Mouse (Mus musculus): ENCODE measurements around the gene Prox1. TPM values are rescaled to one million over a fixed set of nuclear protein-coding genes. Genes with fewer than 3 reads are reported as not detected.

The Prox1 gene
- polyA plus RNA-seq, 1 experiment from 2014 or later: 3.7 TPM

DNA sequence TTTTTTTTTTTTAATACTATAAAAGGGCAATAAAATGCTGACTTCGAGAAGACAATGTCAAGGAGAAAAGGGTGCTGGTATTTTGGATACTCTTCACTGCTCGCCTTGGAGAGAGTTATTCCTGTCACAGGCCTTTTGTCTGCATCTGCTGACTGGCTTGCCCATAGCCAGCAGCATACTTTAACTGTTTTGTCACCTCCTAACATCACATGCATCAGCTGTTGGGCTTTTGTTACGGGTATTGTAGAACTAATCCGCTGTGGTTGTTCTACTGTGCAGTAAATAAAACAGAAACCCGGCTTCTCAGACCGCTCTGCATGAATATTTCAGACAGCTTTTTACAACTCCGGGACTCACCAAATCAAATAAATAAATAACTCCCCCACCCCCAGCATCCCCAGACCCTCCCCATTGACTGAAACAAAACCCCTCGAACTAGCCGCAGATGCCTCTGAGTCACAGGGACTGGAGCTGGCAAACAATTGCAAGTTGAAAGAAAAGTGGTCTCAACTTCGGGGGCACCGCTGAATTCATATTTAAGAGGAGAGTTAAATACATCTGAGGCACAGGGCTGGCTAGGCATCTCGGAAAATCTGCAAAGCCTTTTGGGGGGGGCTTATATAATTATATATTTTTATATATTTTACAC lies 41.7 kb downstream of the Prox1 start:
- DNase-seq (ENCODE audit: low spot score): no peak
- H3K36me3 ChIP-seq (ENCODE audit: control insufficient read depth, insufficient read depth, low read length): no peaks in the 10 kb centered on the region
- H3K9ac ChIP-seq (ENCODE audit: low read length): no peak overlapping the region
- H3K4me3 ChIP-seq (ENCODE audit: low read depth, low read length): no peak overlapping the region
- ATAC-seq (replicated peaks; ENCODE audit: low FRiP score, low TSS enrichment, low read depth): no peak; the same call in 1 of the 2 replicates
- H3K9me3 ChIP-seq (ENCODE audit: control insufficient read depth, low read length): no peaks in the 10 kb centered on the region
- peaks cover 13% of the 10 kb centered on the region; the same call in 1 of the 2 replicates for H3K4me1 ChIP-seq (replicated peaks; ENCODE audit: control insufficient read depth, insufficient read depth, low read length)
- H3K4me2 ChIP-seq (ENCODE audit: low read length): no peak overlapping the region
- 38% methylated on average over 12 of the region's 12 CpGs for WGBS
- no peak overlapping the region for H3K27ac ChIP-seq (ENCODE audit: low read depth)
- no peaks in the 10 kb centered on the region for H3K27me3 ChIP-seq (replicated peaks; ENCODE audit: control insufficient read depth, insufficient read depth, low read length)

DNA sequence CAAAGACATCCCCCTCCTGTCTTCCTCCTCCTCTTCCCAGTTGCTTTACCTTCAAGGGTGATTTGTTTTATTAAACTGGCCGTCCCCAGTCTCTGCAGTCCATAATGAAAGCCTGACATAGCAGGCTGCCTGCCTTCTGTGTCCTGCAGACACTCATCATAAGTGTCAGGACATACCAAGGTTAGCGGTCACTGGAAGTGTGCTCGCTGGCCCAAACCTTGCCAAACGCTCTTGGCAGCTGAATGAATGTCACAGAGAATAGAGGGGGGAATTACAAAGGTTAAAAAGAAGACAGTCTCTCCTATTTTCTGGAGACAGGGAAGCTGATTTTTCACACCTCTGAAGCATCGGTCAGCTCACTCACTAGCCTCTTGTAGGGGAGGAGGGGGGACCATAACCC lies 42.6 kb downstream of the Prox1 start:
- H3K36me3 ChIP-seq (ENCODE audit: control insufficient read depth, insufficient read depth, low read length): no peaks in the 10 kb centered on the region; the same call in 1 of the 2 replicates
- no peak overlapping the region for H3K4me2 ChIP-seq (ENCODE audit: low read length)
- no peak overlapping the region for H3K4me3 ChIP-seq (ENCODE audit: low read depth, low read length)
- no peaks in the 10 kb centered on the region for H3K9me3 ChIP-seq (ENCODE audit: control insufficient read depth, low read length)
- ATAC-seq (replicated peaks; ENCODE audit: low FRiP score, low TSS enrichment, low read depth): no peak
- H3K4me1 ChIP-seq (replicated peaks; ENCODE audit: control insufficient read depth, insufficient read depth, low read length): peaks cover 13% of the 10 kb centered on the region; the same call in 1 of the 2 replicates
- no peak for DNase-seq (ENCODE audit: low spot score)
- H3K27me3 ChIP-seq (replicated peaks; ENCODE audit: control insufficient read depth, insufficient read depth, low read length): no peaks in the 10 kb centered on the region
- 37% methylated on average over 5 of the region's 5 CpGs for WGBS
- no peak overlapping the region for H3K27ac ChIP-seq (ENCODE audit: low read depth)
- H3K9ac ChIP-seq (ENCODE audit: low read length): no peak overlapping the region

DNA sequence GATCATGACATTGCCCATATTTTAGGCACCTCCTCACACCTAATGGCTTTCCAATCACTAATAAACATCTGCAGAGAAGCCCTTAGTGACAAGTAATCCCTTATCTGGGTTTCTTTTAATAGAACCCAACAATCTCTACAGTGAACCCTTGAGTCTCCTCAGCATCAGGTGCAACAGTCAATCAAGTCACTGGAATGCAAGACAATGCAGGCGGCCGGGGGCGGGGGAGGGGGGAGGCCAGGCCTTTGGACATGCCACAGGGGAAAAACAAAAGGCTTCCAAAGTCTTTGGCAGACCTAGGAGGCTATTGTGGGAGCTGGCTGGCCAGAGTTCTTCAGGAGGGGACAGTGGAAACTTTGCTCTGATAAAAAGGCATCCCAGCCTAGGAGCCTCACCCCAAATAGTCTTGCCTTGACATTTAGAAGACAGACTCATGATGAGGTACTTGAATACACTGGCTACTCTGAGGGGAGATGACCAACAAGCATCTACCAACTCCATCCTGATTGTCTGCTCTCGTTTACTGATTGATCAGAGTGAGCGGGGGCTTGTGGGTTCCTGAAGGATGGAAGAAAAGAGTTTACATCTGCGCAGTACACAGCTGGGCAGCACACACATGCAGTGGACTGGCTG lies 43.2 kb downstream of the Prox1 start:
- 62% methylated on average over 6 of the region's 6 CpGs for WGBS
- H3K9me3 ChIP-seq (ENCODE audit: control insufficient read depth, low read length): no peaks in the 10 kb centered on the region
- no peaks in the 10 kb centered on the region; the same call in 1 of the 2 replicates for H3K36me3 ChIP-seq (ENCODE audit: control insufficient read depth, insufficient read depth, low read length)
- H3K4me2 ChIP-seq (ENCODE audit: low read length): no peak overlapping the region
- H3K27ac ChIP-seq (ENCODE audit: low read depth): no peak overlapping the region
- no peak for ATAC-seq (replicated peaks; ENCODE audit: low FRiP score, low TSS enrichment, low read depth)
- peaks cover 13% of the 10 kb centered on the region; the same call in 1 of the 2 replicates for H3K4me1 ChIP-seq (replicated peaks; ENCODE audit: control insufficient read depth, insufficient read depth, low read length)
- no peak overlapping the region for H3K9ac ChIP-seq (ENCODE audit: low read length)
- no peaks in the 10 kb centered on the region for H3K27me3 ChIP-seq (replicated peaks; ENCODE audit: control insufficient read depth, insufficient read depth, low read length)
- no peak overlapping the region for H3K4me3 ChIP-seq (ENCODE audit: low read depth, low read length)
- DNase-seq (ENCODE audit: low spot score): no peak

DNA sequence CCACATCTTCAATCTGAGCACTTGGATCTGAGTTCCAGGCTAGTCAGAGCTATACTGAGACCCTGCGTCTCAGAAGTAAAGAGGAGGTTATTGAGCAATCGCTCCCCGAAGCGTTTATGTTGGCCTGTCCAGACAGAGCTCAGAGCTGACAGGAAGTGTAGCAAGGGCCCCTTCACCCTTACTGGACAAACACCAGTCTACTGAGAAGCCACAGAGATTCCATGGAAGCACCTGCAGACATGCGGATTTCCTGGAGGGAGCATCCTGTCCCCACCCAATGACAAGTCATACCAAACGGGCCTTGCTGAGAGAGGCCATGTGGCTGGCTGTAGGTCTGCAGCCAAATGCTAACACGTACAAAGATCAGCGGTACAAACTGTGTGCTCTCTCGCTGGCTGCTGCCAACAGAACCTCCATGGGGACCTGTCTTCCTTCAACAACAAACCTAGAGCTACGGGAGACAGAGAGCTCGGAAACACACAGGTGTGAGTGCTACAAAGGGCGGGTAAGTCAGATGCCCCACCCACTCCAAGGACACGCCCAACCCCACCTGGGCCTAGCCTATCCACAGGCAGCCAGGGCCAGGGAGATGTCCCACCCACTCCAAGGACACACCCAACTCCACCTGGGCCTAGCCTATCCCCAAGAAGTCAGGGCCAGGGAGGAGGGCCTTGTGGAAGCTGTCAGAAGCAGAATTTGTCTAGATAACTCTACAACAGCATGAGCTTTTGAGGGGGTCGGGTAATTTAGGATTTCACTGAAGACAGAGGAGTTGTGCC lies 45.4 kb downstream of the Prox1 start:
- 78% methylated on average over 14 of the region's 14 CpGs for WGBS
- H3K9ac ChIP-seq (ENCODE audit: low read length): no peak overlapping the region
- H3K27ac ChIP-seq (ENCODE audit: low read depth): no peak overlapping the region
- H3K4me3 ChIP-seq (ENCODE audit: low read depth, low read length): no peak overlapping the region
- no peak overlapping the region for H3K4me2 ChIP-seq (ENCODE audit: low read length)
- no peak for DNase-seq (ENCODE audit: low spot score)
- H3K9me3 ChIP-seq (ENCODE audit: control insufficient read depth, low read length): no peaks in the 10 kb centered on the region
- H3K36me3 ChIP-seq (ENCODE audit: control insufficient read depth, insufficient read depth, low read length): no peaks in the 10 kb centered on the region; the same call in 1 of the 2 replicates
- H3K4me1 ChIP-seq (replicated peaks; ENCODE audit: control insufficient read depth, insufficient read depth, low read length): peaks cover 13% of the 10 kb centered on the region; the same call in 1 of the 2 replicates
- ATAC-seq (replicated peaks; ENCODE audit: low FRiP score, low TSS enrichment, low read depth): no peak
- no peaks in the 10 kb centered on the region for H3K27me3 ChIP-seq (replicated peaks; ENCODE audit: control insufficient read depth, insufficient read depth, low read length)

DNA sequence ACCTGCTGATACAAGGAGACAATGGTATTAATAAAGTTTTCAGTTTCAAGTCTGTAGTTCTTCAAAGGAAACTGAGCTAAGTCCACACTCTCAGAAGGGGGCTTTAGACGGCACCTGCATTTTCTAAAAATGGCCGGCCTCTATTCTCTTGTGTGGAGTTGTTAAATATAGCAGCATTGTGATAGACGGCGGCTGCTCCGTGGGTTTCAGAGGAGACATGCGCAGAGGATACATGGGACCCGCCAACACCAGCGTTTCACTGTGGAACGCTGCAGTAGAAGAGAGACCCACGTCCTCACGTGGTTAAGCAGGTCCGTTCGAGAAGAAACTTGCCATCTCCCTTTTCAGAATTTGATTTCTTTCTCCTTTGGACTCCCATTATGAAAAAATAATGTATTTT lies 47.1 kb downstream of the Prox1 start:
- Histone ChIP-seq H3K4me1 (replicated peaks; ENCODE audit: control insufficient read depth, insufficient read depth, low read length) (peaks cover 13% of the 10 kb centered on the region; the same call in 1 of the 2 replicates), H3K9ac (ENCODE audit: low read length) (no peak overlapping the region), H3K27ac (ENCODE audit: low read depth) (no peak overlapping the region), H3K4me2 (ENCODE audit: low read length) (no peak overlapping the region), H3K36me3 (ENCODE audit: control insufficient read depth, insufficient read depth, low read length) (no peaks in the 10 kb centered on the region; the same call in 1 of the 2 replicates), H3K9me3 (ENCODE audit: control insufficient read depth, low read length) (no peaks in the 10 kb centered on the region), H3K4me3 (ENCODE audit: low read depth, low read length) (no peak overlapping the region), H3K27me3 (replicated peaks; ENCODE audit: control insufficient read depth, insufficient read depth, low read length) (no peaks in the 10 kb centered on the region)
- WGBS: 91% methylated on average over 13 of the region's 13 CpGs
- ATAC-seq (replicated peaks; ENCODE audit: low FRiP score, low TSS enrichment, low read depth): no peak
- no peak for DNase-seq (ENCODE audit: low spot score)

DNA sequence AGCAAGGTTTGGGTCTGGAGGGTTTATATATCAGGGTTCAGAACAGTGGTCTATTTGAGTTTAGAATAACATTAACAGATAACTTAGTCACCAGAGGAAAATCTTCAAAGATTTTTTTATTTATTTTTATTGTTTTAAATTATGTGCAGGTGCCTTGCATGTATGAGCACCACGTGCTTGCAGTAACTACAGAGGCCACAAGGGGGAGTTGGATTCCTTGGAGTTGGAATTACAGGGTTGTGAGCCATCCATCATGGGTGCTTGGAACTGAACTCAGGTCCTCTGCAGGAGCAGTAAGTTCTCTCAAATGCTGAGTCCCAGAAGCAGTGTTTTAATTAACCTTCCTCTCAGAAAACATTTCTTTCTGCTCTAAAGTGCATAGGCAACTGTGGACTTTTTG lies 54.5 kb downstream of the Prox1 start:
- no peaks in the 10 kb centered on the region for H3K36me3 ChIP-seq (ENCODE audit: control insufficient read depth, insufficient read depth, low read length)
- 85% methylated on average over 1 of the region's 1 CpGs for WGBS

DNA sequence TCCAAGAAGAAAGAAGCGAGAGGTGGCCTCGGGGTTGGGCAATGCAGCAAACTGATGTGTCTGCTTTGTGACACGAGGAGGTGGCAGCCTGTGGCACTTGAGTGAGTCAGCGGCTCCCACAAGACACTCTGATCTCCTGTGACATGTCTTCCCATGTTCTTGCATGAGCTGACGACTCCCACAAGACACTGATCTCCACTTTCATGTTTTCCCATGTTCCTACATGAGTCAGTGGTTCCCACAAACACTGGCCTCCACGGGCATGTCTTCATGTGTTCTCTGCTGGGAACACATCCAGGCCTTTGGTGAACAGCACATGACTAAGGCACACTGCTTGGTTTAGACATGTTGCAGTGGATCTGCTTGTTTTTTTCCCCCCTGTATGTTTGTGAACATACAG lies 58.8 kb downstream of the Prox1 start:
- H3K9me3 ChIP-seq (ENCODE audit: control insufficient read depth, low read length): peaks cover 12% of the 10 kb centered on the region
- H3K27me3 ChIP-seq (replicated peaks; ENCODE audit: control insufficient read depth, insufficient read depth, low read length): no peaks in the 10 kb centered on the region
- no peak overlapping the region for H3K4me3 ChIP-seq (ENCODE audit: low read depth, low read length)
- ATAC-seq (replicated peaks; ENCODE audit: low FRiP score, low TSS enrichment, low read depth): no peak
- no peak overlapping the region for H3K27ac ChIP-seq (ENCODE audit: low read depth)
- no peak for DNase-seq (ENCODE audit: low spot score)
- H3K9ac ChIP-seq (ENCODE audit: low read length): no peak overlapping the region
- 79% methylated on average over 6 of the region's 6 CpGs for WGBS
- no peaks in the 10 kb centered on the region for H3K4me1 ChIP-seq (replicated peaks; ENCODE audit: control insufficient read depth, insufficient read depth, low read length)
- H3K36me3 ChIP-seq (ENCODE audit: control insufficient read depth, insufficient read depth, low read length): no peaks in the 10 kb centered on the region
- no peak overlapping the region for H3K4me2 ChIP-seq (ENCODE audit: low read length)

More for the DNA sequence above, 54.5 kb downstream of the Prox1 start:
- H3K4me1 ChIP-seq (replicated peaks; ENCODE audit: control insufficient read depth, insufficient read depth, low read length): no peaks in the 10 kb centered on the region; the same call in 1 of the 2 replicates
- no peak overlapping the region for H3K4me2 ChIP-seq (ENCODE audit: low read length)
- H3K9ac ChIP-seq (ENCODE audit: low read length): no peak overlapping the region
- ATAC-seq (replicated peaks; ENCODE audit: low FRiP score, low TSS enrichment, low read depth): no peak
- no peak for DNase-seq (ENCODE audit: low spot score)
- no peaks in the 10 kb centered on the region for H3K27me3 ChIP-seq (replicated peaks; ENCODE audit: control insufficient read depth, insufficient read depth, low read length)
- H3K4me3 ChIP-seq (ENCODE audit: low read depth, low read length): no peak overlapping the region
- H3K9me3 ChIP-seq (ENCODE audit: control insufficient read depth, low read length): peaks cover 4% of the 10 kb centered on the region; the same call in 1 of the 2 replicates
- H3K27ac ChIP-seq (ENCODE audit: low read depth): no peak overlapping the region

DNA sequence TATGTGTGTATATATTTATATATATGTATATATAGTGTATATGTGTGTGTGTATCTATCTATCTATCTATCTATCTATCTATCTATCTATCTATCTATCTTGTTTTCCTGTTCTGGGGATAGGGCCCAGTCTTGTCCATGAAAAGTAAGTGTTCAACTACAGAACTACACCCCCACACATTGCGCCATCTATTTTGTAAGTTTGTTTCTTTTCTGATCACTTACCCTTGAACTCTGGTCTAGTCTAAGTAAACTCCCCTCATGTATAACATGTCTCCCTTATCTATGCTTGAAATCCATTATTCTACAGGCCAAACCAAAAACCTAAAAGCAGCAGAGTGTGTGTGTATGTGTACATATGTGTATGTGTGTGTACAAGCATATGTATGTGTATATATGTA lies 62.9 kb downstream of the Prox1 start:
- DNase-seq (ENCODE audit: low spot score) (no peak), ATAC-seq (replicated peaks; ENCODE audit: low FRiP score, low TSS enrichment, low read depth) (no peak)
- Histone ChIP-seq H3K9me3 (ENCODE audit: control insufficient read depth, low read length) (peaks cover 9% of the 10 kb centered on the region; the same call in 1 of the 2 replicates), H3K27ac (ENCODE audit: low read depth) (no peak overlapping the region), H3K9ac (ENCODE audit: low read length) (no peak overlapping the region), H3K27me3 (replicated peaks; ENCODE audit: control insufficient read depth, insufficient read depth, low read length) (no peaks in the 10 kb centered on the region), H3K36me3 (ENCODE audit: control insufficient read depth, insufficient read depth, low read length) (no peaks in the 10 kb centered on the region), H3K4me1 (replicated peaks; ENCODE audit: control insufficient read depth, insufficient read depth, low read length) (no peaks in the 10 kb centered on the region), H3K4me2 (ENCODE audit: low read length) (no peak overlapping the region), H3K4me3 (ENCODE audit: low read depth, low read length) (no peak overlapping the region)
- WGBS: 97% methylated on average over 1 of the region's 1 CpGs
